Mouse (Mus musculus): ENCODE results near the gene Serinc2.

- TF ChIP-seq GATA1 (IDR thresholded peaks at IDR 0.05; ENCODE audit: low read length): no peak
- no peak for TF ChIP-seq TAL1 (IDR thresholded peaks at IDR 0.05; ENCODE audit: low read length)
Measured at GRCm38 (mm10) chr4:130302285-130302870, 23.4 kb upstream of the Serinc2 start.
